Mouse (Mus musculus) kidney, adult 9 months (tissue): ENCODE data around the gene Vmn2r23.
"Not testable (repeated sequence)": the region's sequence is repeated elsewhere in the genome, so short reads cannot be mapped to it uniquely, and the experiment has no call there.

ENCODE experiments used
- DNase-seq: peaks from one replicate; pipeline ENCODE4 v3.0.0; 2022

Vmn2r23 gene

DNA sequence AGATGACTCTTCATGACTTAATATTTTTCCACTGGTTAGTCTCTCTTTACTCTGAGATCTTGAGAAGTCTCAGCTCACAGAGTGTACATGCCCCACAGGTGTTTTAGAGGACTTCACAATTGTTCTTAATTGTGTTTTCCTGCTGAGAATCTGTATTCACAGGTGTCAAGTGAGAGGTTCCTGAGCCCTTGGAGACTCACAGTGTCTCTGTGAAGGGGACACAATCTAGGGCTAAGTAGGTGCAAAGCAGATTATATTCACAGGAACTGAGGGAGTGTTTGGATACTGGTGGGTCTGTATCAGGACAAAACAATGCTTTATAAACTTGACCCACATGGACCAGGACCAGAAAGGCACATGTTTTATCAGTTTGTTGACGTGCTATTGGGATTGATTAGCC is at the start of gene Vmn2r23:
Vmn2r23 (plus strand) TSS at position 301 of the 400 bp plus-strand sequence.
- no peak for DNase-seq

DNA sequence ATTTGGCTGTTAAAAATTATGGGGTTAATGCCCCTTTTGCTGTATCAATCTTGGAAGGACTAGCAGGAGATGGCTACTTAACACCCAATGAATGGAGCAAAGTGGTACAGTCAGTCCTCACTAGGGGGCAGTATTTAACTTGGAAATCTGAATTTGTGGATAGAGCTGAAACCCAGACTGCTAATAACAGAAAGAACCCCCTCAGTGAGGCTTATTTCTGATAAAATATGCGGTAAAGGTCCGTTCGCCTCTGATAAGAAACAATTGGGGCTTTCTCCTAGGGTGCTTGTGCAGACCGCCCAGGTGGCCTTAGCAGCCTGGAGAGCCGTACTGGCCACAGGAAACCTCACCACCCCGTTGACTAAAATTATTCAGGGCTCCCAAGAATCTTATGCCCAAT is 45.4 kb upstream of the Vmn2r23 start:
- peak; percentile 34 for DNase-seq

DNA sequence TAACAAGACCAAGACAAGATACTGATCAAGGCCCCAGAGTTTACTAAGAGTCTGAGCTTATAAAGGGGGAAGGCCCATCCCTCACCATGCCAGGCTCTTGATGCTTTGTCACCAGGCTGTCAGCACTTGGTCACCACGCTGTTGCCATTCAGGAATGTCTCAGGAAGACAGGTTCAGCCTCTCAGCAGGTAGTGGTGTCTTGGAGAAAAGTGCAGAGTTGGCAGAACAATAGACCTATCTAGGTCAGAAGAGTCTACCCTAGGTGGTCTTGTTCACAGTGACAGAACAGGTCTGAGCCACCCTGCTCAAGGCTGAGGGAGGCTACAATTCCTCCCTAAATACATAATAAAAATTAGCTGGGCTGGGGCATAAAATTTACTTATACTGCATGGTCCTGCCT is 5.8 kb upstream of the Vmn2r23 start:
- DNase-seq, result not testable (repeated sequence)

DNA sequence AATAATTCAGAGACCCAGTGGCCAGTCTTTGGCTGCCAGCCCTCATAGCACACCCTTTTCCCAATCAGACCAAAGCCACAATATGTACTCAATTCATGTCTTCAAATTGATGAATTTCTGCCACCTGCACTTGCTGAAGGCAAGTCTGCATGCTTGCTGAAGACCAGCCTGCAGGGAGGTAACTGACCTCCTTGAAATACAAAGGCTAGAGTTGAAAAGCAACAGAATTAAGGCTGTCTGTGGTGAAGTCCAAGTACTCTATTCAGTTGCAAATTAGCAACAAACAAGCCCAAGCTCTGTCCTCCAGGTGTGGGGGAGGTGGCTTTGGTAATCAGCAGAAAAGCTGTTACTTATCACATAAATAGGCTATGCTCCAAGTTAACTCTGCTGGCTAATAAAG is 5.3 kb upstream of the Vmn2r23 start:
- no peak for DNase-seq

DNA sequence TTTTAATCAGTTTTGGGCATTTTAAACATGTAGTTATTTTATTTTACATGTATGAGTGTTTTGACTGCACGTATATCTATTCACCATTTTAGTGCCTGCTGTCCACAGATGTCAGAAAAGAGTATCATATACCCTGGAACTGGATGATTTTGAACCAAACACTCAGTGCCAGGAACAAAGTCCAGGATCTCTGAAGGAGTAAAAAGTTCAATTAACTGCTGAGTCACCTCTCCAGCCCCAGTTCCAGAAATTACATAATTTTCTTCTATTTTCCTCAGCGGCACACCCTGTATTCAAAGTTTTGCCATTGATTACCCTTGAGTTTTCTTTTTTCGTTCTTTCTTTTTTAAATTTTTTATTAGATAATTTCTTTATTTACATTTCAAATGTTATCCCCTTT is 67.6 kb downstream of the Vmn2r23 start:
- DNase-seq, result peak; percentile 66

DNA sequence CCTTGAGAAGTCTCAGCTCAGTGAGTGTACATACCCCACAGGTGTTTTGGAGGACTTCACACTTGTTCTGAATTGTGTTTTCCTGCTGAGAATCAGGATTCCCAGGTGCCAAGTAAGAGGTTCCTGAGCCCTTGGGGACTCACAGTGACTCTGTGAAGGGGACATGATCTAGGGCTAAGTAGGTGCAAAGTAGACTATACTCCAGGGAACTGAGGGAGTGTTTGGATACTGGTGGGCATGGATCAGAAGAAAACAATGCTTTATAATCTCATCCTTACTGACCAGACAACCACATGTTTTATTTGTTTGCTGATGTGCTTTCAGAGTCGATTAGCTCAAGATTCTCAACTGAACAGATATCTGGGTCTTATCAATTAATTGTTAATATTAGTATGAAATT is 76.1 kb downstream of the Vmn2r23 start, which contains the start of gene Vmn2r24:
Vmn2r24 (plus strand) TSS at position 301 of the 400 bp plus-strand sequence.
- DNase-seq, result no peak

DNA sequence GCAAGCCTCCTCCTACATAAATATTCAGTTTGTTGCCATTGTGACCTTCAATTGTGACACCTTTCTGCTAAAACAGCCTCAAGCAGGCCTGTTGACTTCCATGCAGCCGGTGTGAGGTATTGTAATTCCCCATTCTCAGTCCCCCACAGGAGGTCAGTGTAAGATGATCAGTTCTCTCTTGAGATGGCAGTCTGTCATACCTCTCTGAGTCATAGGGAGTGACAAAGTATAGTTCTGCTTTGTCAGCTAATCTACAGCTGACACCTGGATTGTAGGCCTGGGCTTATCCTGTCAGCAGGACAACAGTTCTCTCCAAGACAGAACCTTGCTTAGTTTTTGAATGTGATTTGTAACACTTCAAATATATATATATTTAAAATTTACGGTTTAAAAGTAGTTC is 82.4 kb downstream of the Vmn2r23 start:
- no peak for DNase-seq

DNA sequence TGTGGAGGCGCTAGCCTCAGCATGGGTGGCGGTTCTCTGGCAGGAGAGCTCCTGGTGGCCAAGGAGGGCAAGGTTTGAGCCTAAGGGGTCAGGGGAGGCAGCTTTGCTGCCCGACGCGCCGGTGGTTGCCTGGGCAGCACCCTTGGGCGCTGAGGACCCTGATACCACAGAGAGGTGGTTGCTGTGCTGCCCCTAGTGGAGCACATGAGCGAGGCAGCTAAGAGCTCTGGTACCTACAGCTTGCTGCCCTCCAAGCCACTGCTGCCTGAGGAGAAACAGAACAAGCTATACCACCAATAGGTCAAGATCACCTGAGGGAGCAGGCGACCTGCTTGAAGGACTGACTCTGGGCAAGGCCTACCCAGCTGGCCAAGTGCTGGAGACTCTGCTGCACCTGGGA is 91.3 kb downstream of the Vmn2r23 start:
- no peak for DNase-seq
